Mouse (Mus musculus): ENCODE results near the gene Cux1.

GRCm38 (mm10) chr5:136487397-136488093 lies 79.7 kb downstream of the Cux1 start:
- TF ChIP-seq GATA1 (IDR thresholded peaks at IDR 0.05; ENCODE audit: borderline replicate concordance, low read length) (no peak; the same call in 2 of the 3 replicates), FLI1 (IDR thresholded peaks at IDR 0.05; ENCODE audit: low read length) (no peak)
